Mouse (Mus musculus) thymus, adult 2 months (tissue): ENCODE results near the gene Gm10715.
"Not testable (repeated sequence)": the region's sequence is repeated elsewhere in the genome, so short reads cannot be mapped to it uniquely, and the experiment has no call there.

ENCODE experiments used
- CTCF ChIP-seq: fragments of 200-500 bp; IDR thresholded peaks from 2 replicates; pipeline ENCODE4 v1.5.1; 2012; ENCODE audit warnings: mild to moderate bottlenecking, control low read depth, low read length, moderate library complexity, borderline replicate concordance; ENCODE audit not compliant: control insufficient read depth, poor library complexity, insufficient read depth; ENCODE audit errors: extremely low read depth
- POLR2A ChIP-seq: fragments of 200-500 bp; IDR thresholded peaks from 2 replicates; pipeline ENCODE4 v1.6.1; 2012; ENCODE audit warnings: mild to moderate bottlenecking, low read length, control low read depth, moderate library complexity; ENCODE audit not compliant: control insufficient read depth, poor library complexity, insufficient read depth; ENCODE audit errors: extremely low read depth

GRCm38 (mm10) chr9:3015896-3016295 lies 20.8 kb upstream of the Gm10715 start:
- TF ChIP-seq CTCF, POLR2A: not testable (repeated sequence)
